Mouse (Mus musculus): ENCODE results near the gene Exoc2. TPM values are rescaled to one million over a fixed set of nuclear protein-coding genes. Genes with fewer than 3 reads are reported as not detected.

Gene Exoc2
- total RNA-seq, 2 experiments from 2014 or later, result 33.9 to 36.3 TPM

DNA sequence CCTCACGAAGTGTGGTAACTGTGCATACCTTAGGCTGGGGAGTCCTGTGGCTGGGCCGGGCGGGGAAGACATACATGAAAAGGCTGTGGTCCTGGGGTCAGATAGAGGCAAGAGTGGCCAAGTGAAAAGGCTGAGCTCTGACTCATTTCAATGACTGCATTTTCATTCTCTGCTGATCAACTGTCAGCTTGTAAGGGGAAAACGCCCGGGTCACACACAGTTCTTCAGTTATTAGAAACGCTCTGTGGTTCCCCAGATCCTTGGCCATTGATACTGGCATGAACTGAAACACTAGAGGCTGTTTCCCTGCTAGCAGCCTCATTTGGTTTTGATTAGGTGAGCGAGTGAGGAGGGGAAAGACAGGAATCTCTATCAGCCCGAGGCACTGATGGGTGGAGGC is 191.5 kb downstream of the Exoc2 start:
- DNase-seq (ENCODE audit: low spot score in 2 of 2), result no peak

DNA sequence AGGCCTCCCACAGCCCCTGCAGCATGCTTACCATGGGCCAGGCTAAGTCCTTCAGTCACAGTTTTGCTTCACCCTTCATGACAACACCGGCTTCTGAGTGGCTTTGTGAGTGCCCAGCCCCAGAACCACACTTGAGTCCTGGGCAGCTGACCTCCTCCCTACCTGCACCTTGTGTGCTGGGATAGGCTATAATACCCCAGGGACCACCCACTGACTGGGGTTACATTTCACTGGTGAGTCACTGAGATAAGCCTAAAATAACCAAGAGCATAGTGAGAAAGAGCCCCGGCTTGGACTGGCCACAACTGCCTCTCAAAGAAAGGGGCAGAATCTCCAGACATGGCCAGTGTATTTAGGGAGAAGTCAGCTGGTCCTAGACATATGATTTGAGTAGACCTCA is 192.0 kb downstream of the Exoc2 start:
- no peak for DNase-seq (ENCODE audit: low spot score in 2 of 2)

DNA sequence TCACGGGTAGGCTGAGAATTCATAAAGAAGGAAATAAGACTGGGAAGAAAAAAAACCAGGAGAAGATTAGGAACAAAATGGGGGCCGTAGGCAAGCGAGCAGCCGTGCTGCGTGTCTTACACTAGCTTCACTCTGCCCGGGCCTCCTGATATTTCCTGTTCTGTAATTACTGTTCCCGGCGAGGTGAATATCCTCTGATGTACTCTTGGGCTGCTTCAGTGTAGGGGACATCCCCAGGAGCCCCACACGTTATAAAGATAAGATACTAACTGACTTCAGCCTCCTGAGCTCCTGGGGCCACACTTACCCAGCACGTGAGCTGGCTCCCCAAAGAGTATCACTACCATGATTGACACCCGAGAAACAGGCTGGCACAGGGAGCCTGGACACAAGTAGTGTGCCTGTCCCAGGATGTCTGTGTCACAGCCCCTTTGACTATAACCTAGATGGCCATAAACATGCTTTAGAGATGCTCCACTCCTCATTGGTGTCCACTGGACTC is 196.2 kb downstream of the Exoc2 start:
- no peak for DNase-seq (ENCODE audit: low spot score in 2 of 2)

DNA sequence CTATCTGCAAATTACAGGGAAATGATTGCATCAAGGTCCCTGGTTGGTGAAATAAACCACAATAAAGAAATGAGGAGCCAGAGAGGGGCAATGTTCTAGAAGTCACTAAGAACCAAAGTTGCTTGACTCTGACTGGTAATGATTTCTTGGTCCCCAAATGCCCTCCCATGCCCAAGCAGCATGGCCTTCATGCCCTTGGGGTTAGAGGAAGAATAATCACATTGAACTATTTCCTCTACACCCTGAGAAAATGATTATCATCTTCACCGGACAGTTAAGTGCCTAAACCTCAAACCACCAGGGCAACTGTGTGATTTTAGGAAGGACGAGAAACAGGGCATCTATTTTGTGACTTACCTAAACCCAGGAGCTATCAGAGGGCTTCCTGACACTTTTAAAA is 197.9 kb downstream of the Exoc2 start:
- DNase-seq (ENCODE audit: low spot score in 2 of 2), result no peak

DNA sequence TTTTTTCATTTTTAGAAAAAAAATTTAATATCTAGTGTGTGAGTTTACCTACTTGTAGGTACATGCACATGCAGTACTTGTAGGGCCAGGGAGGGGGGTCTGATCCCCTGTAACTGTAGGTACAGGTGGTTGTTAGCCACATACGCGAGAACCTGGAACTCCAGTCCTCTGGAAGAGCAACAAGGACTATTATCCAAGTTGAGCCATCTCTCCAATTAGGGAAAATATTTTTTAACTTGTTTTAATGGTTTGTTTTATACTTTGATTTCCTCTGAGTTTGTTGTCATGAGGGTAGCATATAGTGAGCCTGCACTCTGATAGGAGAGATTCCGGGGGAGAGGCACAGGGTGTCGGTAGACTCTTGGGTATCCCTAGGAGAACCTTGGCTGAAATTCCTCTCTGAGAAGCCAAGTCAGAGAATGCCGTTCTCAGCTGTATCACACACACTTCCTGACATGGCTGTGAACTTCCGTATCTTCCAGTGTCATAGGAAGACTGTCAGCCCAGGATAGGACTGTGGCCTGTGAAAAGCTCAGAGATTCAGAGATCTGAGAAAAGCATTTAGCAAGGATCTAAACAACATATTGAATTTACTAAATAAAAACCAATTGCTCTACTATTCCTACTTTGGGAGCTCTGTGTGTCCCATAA is 206.3 kb downstream of the Exoc2 start:
- no peak for DNase-seq (ENCODE audit: low spot score in 2 of 2)

DNA sequence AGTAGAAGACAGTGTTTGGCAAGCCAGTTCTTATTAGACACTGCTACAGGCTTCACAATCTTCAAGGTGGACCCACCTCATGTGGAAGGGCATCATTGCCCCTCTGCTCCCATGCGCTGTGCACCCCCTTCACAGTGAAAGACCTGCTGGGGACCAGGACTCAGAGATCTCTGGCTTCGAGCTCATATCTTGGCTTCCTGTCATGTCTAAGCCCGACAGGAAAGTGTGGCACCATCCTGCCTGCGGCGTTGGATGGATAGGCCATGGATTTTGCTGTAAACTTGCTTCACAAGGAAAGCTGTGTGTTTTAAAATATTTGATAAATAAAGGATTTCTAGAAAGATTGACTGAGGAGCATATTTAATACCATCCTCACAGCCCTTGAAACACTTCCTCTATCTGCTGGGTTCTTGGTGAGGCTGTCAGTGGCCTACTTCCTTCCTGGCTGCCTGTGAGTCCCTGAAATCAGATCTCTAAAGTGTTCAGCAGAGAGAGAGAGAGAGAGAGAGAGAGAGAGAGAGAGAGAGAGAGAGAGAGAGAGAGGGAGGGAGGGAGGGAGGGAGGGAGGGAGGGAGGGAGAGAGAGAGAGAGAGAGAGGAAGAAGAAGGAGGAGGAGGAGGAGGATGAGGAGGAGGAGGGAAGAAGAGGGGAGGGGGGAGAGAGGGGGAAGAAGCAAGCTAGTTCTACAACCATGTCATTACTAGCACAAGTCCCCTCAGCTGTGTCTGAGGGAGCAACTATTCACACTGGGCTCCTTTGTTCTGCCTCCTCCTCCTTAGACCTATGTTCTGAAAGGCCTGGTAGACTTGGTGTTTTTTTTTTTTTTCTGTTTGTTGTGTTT is 207.0 kb downstream of the Exoc2 start:
- DNase-seq (ENCODE audit: low spot score in 2 of 2), result no peak

DNA sequence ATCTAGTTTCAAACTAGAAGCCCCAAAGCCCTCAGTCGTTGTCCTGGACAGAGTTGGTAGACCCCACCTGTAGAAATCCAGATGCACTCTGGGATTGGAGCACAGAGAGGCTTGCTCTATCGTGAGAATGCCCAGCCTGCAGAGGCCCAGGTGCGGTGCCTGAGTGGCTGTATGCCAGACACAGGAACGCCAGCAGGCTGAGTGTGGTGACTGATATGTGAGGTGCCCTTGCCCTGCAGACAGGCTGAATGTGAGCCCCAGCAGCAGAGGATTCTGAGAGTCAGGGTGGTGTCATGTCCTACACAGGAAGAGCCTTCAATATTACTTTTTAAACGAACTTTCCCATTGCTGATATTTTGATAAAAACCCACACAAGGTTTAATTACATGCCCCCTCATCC is 208.0 kb downstream of the Exoc2 start:
- no peak for DNase-seq (ENCODE audit: low spot score in 2 of 2)

DNA sequence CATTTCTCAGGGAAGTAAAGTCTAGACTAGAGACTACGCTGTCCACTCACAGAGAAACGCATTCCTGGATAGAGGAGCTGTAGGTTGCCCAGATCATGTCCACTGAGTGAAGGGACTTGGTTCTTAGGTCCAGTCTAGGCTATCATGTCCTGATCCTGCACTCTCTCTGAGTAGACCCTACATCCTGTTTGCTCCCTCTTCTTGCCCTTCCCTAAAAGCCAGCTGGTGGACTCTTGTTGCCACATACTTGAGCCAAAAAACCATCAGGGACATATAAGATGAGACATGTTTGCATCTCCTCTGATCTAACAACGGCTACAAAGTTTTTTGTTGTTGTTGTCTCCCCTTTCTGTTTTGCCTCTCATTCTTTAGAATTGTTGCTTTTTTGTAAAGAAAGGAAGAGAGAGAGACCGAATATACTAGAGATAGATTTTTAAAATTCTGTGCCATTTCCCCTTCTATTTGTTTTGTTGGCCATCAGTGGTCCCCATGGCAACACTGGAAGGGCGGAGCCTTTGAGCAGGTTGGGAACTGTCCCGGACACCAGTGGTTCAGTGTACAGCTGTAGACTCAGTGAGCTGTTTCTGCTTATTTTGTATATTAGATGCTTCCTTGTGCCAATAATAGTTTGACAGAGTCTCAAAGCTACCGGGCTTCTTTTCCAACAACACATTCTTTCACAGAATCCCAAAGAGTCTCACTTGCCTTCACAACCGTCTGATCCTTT is 209.7 kb downstream of the Exoc2 start:
- no peak for DNase-seq (ENCODE audit: low spot score in 2 of 2)

Other genes with a start within 250 kb of the Exoc2 start
- gene Irf4, start 224.9 kb downstream of the Exoc2 start, total RNA-seq (2021), result 1 to 10 TPM in 1 of 2 experiments, under 1 TPM in 1; 0.90 to 1.5 TPM
- under 1 TPM; 0.51 to 0.59 TPM for gene Hus1b, start 26.3 kb downstream of the Exoc2 start, total RNA-seq (2021)
- gene Gm5447, start 111 bp upstream of the Exoc2 start, total RNA-seq (2021), result under 1 TPM; 0.28 to 0.39 TPM

All from adrenal gland, postnatal 4 days (tissue).